Mouse (Mus musculus): ENCODE results near the gene Yipf3.

DNA sequence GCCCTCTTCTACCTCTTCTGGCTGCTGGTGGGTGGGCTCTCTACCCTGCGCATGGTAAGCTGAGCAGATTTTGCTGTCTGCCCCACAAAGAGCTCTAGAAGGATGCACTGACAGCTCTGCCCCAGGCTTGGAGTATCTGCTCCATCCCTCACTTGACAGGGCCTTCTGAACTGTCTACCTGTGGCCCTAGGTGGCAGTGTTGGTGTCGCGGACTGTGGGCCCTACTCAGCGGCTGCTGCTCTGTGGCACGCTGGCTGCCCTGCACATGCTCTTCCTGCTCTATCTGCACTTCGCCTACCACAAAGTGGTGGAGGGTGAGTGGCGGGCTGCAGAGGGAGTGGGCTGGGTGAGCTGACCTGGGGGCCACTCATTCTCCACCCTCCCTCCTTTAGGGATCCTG is 3.3 kb downstream of the Yipf3 start:
- TF ChIP-seq POLR2A (IDR thresholded peaks at IDR 0.05; ENCODE audit: low read depth, low read length) (no peak), CTCF (conservative IDR thresholded peaks at IDR 0.05 in 1 of 2, IDR thresholded peaks at IDR 0.05 in 1 of 2; ENCODE audit: low read depth in 2 of 2, low read length in 2 of 2) (peak in 1 of 2 experiments; percentile 25; a peak in 2 of 4 replicates), TBP (conservative IDR thresholded peaks at IDR 0.05; ENCODE audit: low read depth, low read length) (no peak), MXI1 (IDR thresholded peaks at IDR 0.05; ENCODE audit: low read depth, low read length) (no peak), CHD2 (IDR thresholded peaks at IDR 0.05; ENCODE audit: low read length) (no peak), POLR2AphosphoS2 (IDR thresholded peaks at IDR 0.05; ENCODE audit: low read depth, low read length) (no peak), HCFC1 (IDR thresholded peaks at IDR 0.05; ENCODE audit: low read depth, low read length) (no peak)
